Mouse (Mus musculus) forebrain, embryonic 10.5 days (tissue): ENCODE measurements around the gene Tmem258. TPM values are rescaled to one million over a fixed set of nuclear protein-coding genes. Genes with fewer than 3 reads are reported as not detected.

Experiments used
- microRNA-seq: library from miRNA; unstranded; fragments of <30 nt; microRNA quantifications from one replicate; pipeline ENCODE4, GENCODE M21; 2017
- polyA plus RNA-seq: library from polyadenylated mRNA; unstranded; fragments of >200 nt; fragmentation: Nextera tagmentation; extraction: Ambion mirVana; gene quantifications from 2 replicates; pipeline ENCODE4 v1.2.1, GENCODE M21; 2016

Tmem258 gene
- polyA plus RNA-seq, 1 experiment from 2014 or later = 362 TPM

Small RNA genes lying within 50 kb of the gene (microRNA-seq; reads per million reads assigned to microRNA genes)
- 2.1 reads per million for gene Mir6993

Other genes with a start within 250 kb of the Tmem258 start
- gene Fth1, start 223.4 kb upstream of the Tmem258 start, polyA plus RNA-seq = 1,226 and 1,339 TPM in 2 replicates
- gene Best1, start 202.4 kb upstream of the Tmem258 start, polyA plus RNA-seq = 2.1 and 2.3 TPM in 2 replicates
- gene Rab3il1, start 202.3 kb upstream of the Tmem258 start, polyA plus RNA-seq = 39.3 and 39.8 TPM in 2 replicates
- 4.6 and 5.5 TPM in 2 replicates for gene Fads3, start 162.4 kb upstream of the Tmem258 start, polyA plus RNA-seq
- gene Fads2, start 102.3 kb upstream of the Tmem258 start, polyA plus RNA-seq = 188 and 201 TPM in 2 replicates
- 171 and 180 TPM in 2 replicates for gene Fads1, start 21.1 kb upstream of the Tmem258 start, polyA plus RNA-seq
- gene Fen1, start 155 bp downstream of the Tmem258 start, polyA plus RNA-seq = 215 and 218 TPM in 2 replicates
- gene Myrf, start 36.7 kb downstream of the Tmem258 start, polyA plus RNA-seq = 2.1 and 2.9 TPM in 2 replicates
- gene Dagla, start 100.9 kb downstream of the Tmem258 start, polyA plus RNA-seq = 1.7 and 1.9 TPM in 2 replicates
- gene Syt7, start 185.1 kb downstream of the Tmem258 start, polyA plus RNA-seq = 0.77 and 2.6 TPM in 2 replicates